Mouse (Mus musculus) frontal cortex, postnatal 25 days (tissue): ENCODE results near the gene Rgl1.

Experiments
- DNase-seq, 2 experiments: peaks; one replicate each; pipeline ENCODE4 v3.0.0; 2022; ENCODE audit warnings: low spot score in 2 of 2

Gene Rgl1

GRCm38 (mm10) chr1:152587431-152587830 is 178.7 kb downstream of the Rgl1 start:
- DNase-seq = no peak

- DNase-seq = no peak
Observed at GRCm38 (mm10) chr1:152585385-152585984, 180.7 kb downstream of the Rgl1 start.

- DNase-seq = no peak
Observed at GRCm38 (mm10) chr1:152584933-152585332, 181.2 kb downstream of the Rgl1 start.

- DNase-seq = no peak
Observed at GRCm38 (mm10) chr1:152581127-152581905, 184.8 kb downstream of the Rgl1 start.

GRCm38 (mm10) chr1:152578944-152579343 is 187.2 kb downstream of the Rgl1 start:
- no peak for DNase-seq

- no peak for DNase-seq
Observed at GRCm38 (mm10) chr1:152578108-152578721, 187.9 kb downstream of the Rgl1 start.

GRCm38 (mm10) chr1:152576614-152577144 is 189.5 kb downstream of the Rgl1 start:
- no peak for DNase-seq

- no peak for DNase-seq
Observed at GRCm38 (mm10) chr1:152575096-152575495, 191.1 kb downstream of the Rgl1 start.

- DNase-seq = no peak
Observed at GRCm38 (mm10) chr1:152573470-152574059, 192.6 kb downstream of the Rgl1 start.

- DNase-seq = no peak
Observed at GRCm38 (mm10) chr1:152572755-152573469, 193.2 kb downstream of the Rgl1 start.

GRCm38 (mm10) chr1:152571340-152571739 is 194.8 kb downstream of the Rgl1 start:
- DNase-seq = no peak

GRCm38 (mm10) chr1:152570681-152571080 is 195.5 kb downstream of the Rgl1 start:
- no peak for DNase-seq

- no peak for DNase-seq
Observed at GRCm38 (mm10) chr1:152563282-152563681, 202.9 kb downstream of the Rgl1 start.

GRCm38 (mm10) chr1:152562877-152563276 is 203.3 kb downstream of the Rgl1 start:
- no peak for DNase-seq

GRCm38 (mm10) chr1:152560477-152560876 is 205.7 kb downstream of the Rgl1 start:
- DNase-seq = no peak

- no peak for DNase-seq
Observed at GRCm38 (mm10) chr1:152556576-152557281, 209.4 kb downstream of the Rgl1 start.

GRCm38 (mm10) chr1:152555944-152556573 is 210.1 kb downstream of the Rgl1 start:
- DNase-seq = peak in 1 of 2 experiments; percentile 26

GRCm38 (mm10) chr1:152553912-152554547 is 212.1 kb downstream of the Rgl1 start:
- no peak for DNase-seq

- DNase-seq = no peak
Observed at GRCm38 (mm10) chr1:152550973-152551372, 215.2 kb downstream of the Rgl1 start.

GRCm38 (mm10) chr1:152550544-152550943 is 215.6 kb downstream of the Rgl1 start:
- DNase-seq = no peak
